18 mouse cellular contexts compared by ENCODE assay signal in genomic region chr3:41551671-41552070, GRCm38 (mm10). TPM values are rescaled to one million over a fixed set of nuclear protein-coding genes. Genes with fewer than 3 reads are reported as not detected.
A peak's percentile ranks its signal among the peaks of the same experiment; 100 is the strongest.
DNase-seq lines count a peak whose midpoint lies in the region; ATAC-seq lines count a peak whose summit lies in the region.
"Had no signal": no experiment of that assay in that cellular context is flagged by ENCODE, and none has a peak within 500 bp of the region (broad histone marks: within the 10 kb centered on the region; RNA-seq: fewer than 3 reads in every experiment).

No protein-coding gene starts in this region.

- no peak overlapping the region for H3K4me3 ChIP-seq in liver, embryonic 13.5 days (replicated peaks)
- H3K4me3 ChIP-seq: heart, embryonic 15.5 days; midbrain, embryonic 13.5 days; neural tube, embryonic 12.5 days had no signal

- DNase-seq in 416B (ENCODE audit: low read depth) (peak; percentile 63), ZHBTc4 (ENCODE audit: low read depth, low spot score) (peak; percentile 42)
- peak; percentile 32 for DNase-seq in c-Kit-positive CD71-positive TER-119-positive erythroid progenitor cells, embryonic 14.5 days (ENCODE audit: low spot score)
- peak; percentile 26 for DNase-seq in liver, embryonic 13.5 days
- DNase-seq in urinary bladder, postnatal 25 days (ENCODE audit: low spot score): no peak
- no peak for DNase-seq in layer of hippocampus, adult 8-10 months (ENCODE audit: low spot score in 2 of 2)
- DNase-seq in lung, postnatal 25 days (ENCODE audit: low spot score): no peak
- no peak for DNase-seq in left cerebral cortex, postnatal 36 days (ENCODE audit: low spot score in 2 of 2)
- DNase-seq: cerebellum, adult 11-12 months; cerebellum, postnatal 14 days; embryo, embryonic 11 days; heart, postnatal 4 days; kidney, adult 9 months; thymus, postnatal 36 days had no signal

- H3K36me3 ChIP-seq in liver, embryonic 13.5 days: no peaks in the 10 kb centered on the region
- H3K36me3 ChIP-seq: heart, embryonic 15.5 days; midbrain, embryonic 13.5 days; neural tube, embryonic 12.5 days had no signal

- ATAC-seq in liver, embryonic 13.5 days (ENCODE audit: low read depth): peak; percentile 84
- ATAC-seq: activated CD4-positive, CD25-positive, alpha-beta regulatory T cell, adult 4 months; midbrain, embryonic 13.5 days had no signal

- H3K9me3 ChIP-seq in liver, embryonic 13.5 days (replicated peaks): no peaks in the 10 kb centered on the region
- H3K9me3 ChIP-seq: heart, embryonic 15.5 days; neural tube, embryonic 12.5 days had no signal

- no peaks in the 10 kb centered on the region for H3K27me3 ChIP-seq in liver, embryonic 13.5 days
- H3K27me3 ChIP-seq: heart, embryonic 15.5 days; midbrain, embryonic 13.5 days; neural tube, embryonic 12.5 days had no signal

- 19% methylated on average over 3 of the region's 3 CpGs for WGBS in liver, embryonic 13.5 days (ENCODE audit: insufficient replicate concordance)

- H3K4me1 ChIP-seq in liver, embryonic 13.5 days (replicated peaks): peaks cover 40% of the 10 kb centered on the region
- H3K4me1 ChIP-seq: midbrain, embryonic 13.5 days; neural tube, embryonic 12.5 days had no signal

- no peak overlapping the region for H3K9ac ChIP-seq in liver, embryonic 13.5 days
- H3K9ac ChIP-seq: heart, embryonic 15.5 days; midbrain, embryonic 13.5 days; neural tube, embryonic 12.5 days had no signal

- intact Hi-C loops in left cerebral cortex, postnatal 36 days (cut with DNase I): no loop called here

- H3K27ac ChIP-seq in liver, embryonic 13.5 days: peak overlapping the region; percentile 16; the same call in 1 of the 2 replicates
- H3K27ac ChIP-seq: heart, embryonic 15.5 days; midbrain, embryonic 13.5 days; neural tube, embryonic 12.5 days had no signal

- 0 out of 2 replicates have a peak overlapping the region, but pooled peaks have one; percentile 2 for H3K4me2 ChIP-seq in liver, embryonic 13.5 days
- H3K4me2 ChIP-seq: heart, embryonic 15.5 days; midbrain, embryonic 13.5 days; neural tube, embryonic 12.5 days had no signal

RNA-seq across cellular contexts. Expression of gene Jade1, which starts 3.9 kb away (rescaled TPM):
- polyA plus RNA-seq in liver, embryonic 13.5 days (2015; fragmentation: Nextera tagmentation; extraction: Ambion mirVana): 11.3 and 12.7 TPM in 2 replicates
- 10 to 100 TPM; 32.3 to 41.8 (median 37.1) TPM for total RNA-seq in layer of hippocampus, adult 8-10 months (2022)
- 10 to 100 TPM; 39.6 to 46.6 TPM for total RNA-seq in left cerebral cortex, postnatal 36 days (2021)

Comparison
In these comparisons a context has a peak if more than half of its experiments do, and no peak if none do; other contexts are left out.
1. DNase-seq: peak in 416B (single experiment), ZHBTc4 (single experiment), c-Kit-positive CD71-positive TER-119-positive erythroid progenitor cells, embryonic 14.5 days (single experiment) and liver, embryonic 13.5 days (single experiment); none in urinary bladder, postnatal 25 days (single experiment), layer of hippocampus, adult 8-10 months (0 of 2), lung, postnatal 25 days (single experiment) and left cerebral cortex, postnatal 36 days (0 of 2).